Mouse (Mus musculus) limb, embryonic 14.5 days (tissue): ENCODE measurements at regions not wholly inside any gene's neighbourhood (a gene's known extent, or its start where the extent isn't known, plus 50 kb on each side); places are given as distances from the start of the nearest gene placed in this dataset.

ENCODE experiments used
- ATAC-seq: fragments of 200-750 bp; cut with Nextera tagmentation; 2 replicates; pipeline ENCODE4 v1.8.0; 2017; ENCODE audit warnings: low read depth, moderate number of reproducible peaks, moderate TSS enrichment; ENCODE audit not compliant: low FRiP score
- DNase-seq: peaks from one replicate; pipeline ENCODE4 v3.0.0-alpha.2; 2015; ENCODE audit warnings: low spot score
- H3K27ac ChIP-seq: fragments of 300-500 bp; sonication (generic); replicated peaks from 2 replicates; pipeline ENCODE4 v1.5.1; 2014; ENCODE audit warnings: low read depth, mild to moderate bottlenecking, low read length, moderate library complexity, mixed read lengths
- H3K27me3 ChIP-seq: fragments of 300-500 bp; sonication (generic); 2 replicates; pipeline ENCODE4 v1.6.1; 2014; ENCODE audit warnings: low read length, mixed read lengths; ENCODE audit not compliant: control insufficient read depth, insufficient read depth
- H3K36me3 ChIP-seq: fragments of 300-500 bp; sonication (generic); 2 replicates; pipeline ENCODE4 v1.6.1; 2014; ENCODE audit warnings: mild to moderate bottlenecking, low read length, moderate library complexity, mixed read lengths; ENCODE audit not compliant: control insufficient read depth, insufficient read depth
- H3K4me1 ChIP-seq: fragments of 300-500 bp; sonication (generic); 2 replicates; pipeline ENCODE4 v1.6.1; 2014; ENCODE audit warnings: antibody characterized with exemption, low read length, mixed read lengths; ENCODE audit not compliant: control insufficient read depth, insufficient read depth
- H3K4me2 ChIP-seq: fragments of 300-500 bp; sonication (generic); replicated peaks from 2 replicates; pipeline ENCODE4 v1.6.1; 2014; ENCODE audit warnings: low read depth, mild to moderate bottlenecking, low read length, moderate library complexity; ENCODE audit not compliant: severe bottlenecking
- H3K4me3 ChIP-seq: fragments of 300-500 bp; sonication (generic); replicated peaks from 2 replicates; pipeline ENCODE4 v1.5.1; 2014; ENCODE audit warnings: low read length
- H3K9ac ChIP-seq: fragments of 300-500 bp; sonication (generic); 2 replicates; pipeline ENCODE4 v1.6.1; 2014; ENCODE audit warnings: mild to moderate bottlenecking, low read depth, low read length, moderate library complexity; ENCODE audit not compliant: severe bottlenecking
- H3K9me3 ChIP-seq: fragments of 300-500 bp; sonication (generic); 2 replicates; pipeline ENCODE4 v1.6.1; 2016; ENCODE audit warnings: low read length; ENCODE audit not compliant: control insufficient read depth
- POLR2A ChIP-seq: fragments of 200-500 bp; IDR thresholded peaks from 2 replicates; pipeline ENCODE4 v1.8.0; 2012; ENCODE audit warnings: inconsistent platforms, mild to moderate bottlenecking, moderate library complexity, borderline replicate concordance; ENCODE audit not compliant: insufficient read depth, insufficient read length; ENCODE audit errors: extremely low read depth
- WGBS: fragments of 180-500 bp; shearing (Covaris S2); extraction: QIAGEN DNeasy Blood & Tissue Kit; methylation state at CpG from one replicate; pipeline ENCODE4 v1.1.7; 2014; 5-methylcytosine and 5-hydroxymethylcytosine counted together

- no peak for ATAC-seq
- TF ChIP-seq POLR2A, result no peak
- H3K27me3 ChIP-seq, result no peaks in the 10 kb centered on the region
- no peaks in the 10 kb centered on the region for H3K4me1 ChIP-seq
- WGBS, result 45% methylated on average over 7 of the region's 7 CpGs
- no peak for DNase-seq
- no peak overlapping the region for H3K27ac ChIP-seq
- no peak overlapping the region for H3K9ac ChIP-seq
- H3K4me3 ChIP-seq, result no peak overlapping the region
- H3K9me3 ChIP-seq, result no peaks in the 10 kb centered on the region
- no peak overlapping the region for H3K4me2 ChIP-seq
- H3K36me3 ChIP-seq, result no peaks in the 10 kb centered on the region
Measured at GRCm38 (mm10) chr1:63977956-63978355, 144.1 kb downstream of the Klf7 start.

- TF ChIP-seq POLR2A, result no peak
- Histone ChIP-seq H3K9ac (no peak overlapping the region), H3K4me3 (no peak overlapping the region), H3K4me2 (no peak overlapping the region), H3K9me3 (no peaks in the 10 kb centered on the region), H3K36me3 (no peaks in the 10 kb centered on the region), H3K27ac (no peak overlapping the region), H3K4me1 (no peaks in the 10 kb centered on the region), H3K27me3 (no peaks in the 10 kb centered on the region)
- DNase-seq, result no peak
- ATAC-seq, result no peak
- WGBS, result 46% methylated on average over 4 of the region's 4 CpGs
Measured at GRCm38 (mm10) chr1:63977302-63977888, 144.7 kb downstream of the Klf7 start.

- Histone ChIP-seq H3K9ac (no peak overlapping the region), H3K4me3 (no peak overlapping the region), H3K9me3 (no peaks in the 10 kb centered on the region), H3K27ac (no peak overlapping the region), H3K27me3 (no peaks in the 10 kb centered on the region), H3K4me2 (no peak overlapping the region), H3K36me3 (no peaks in the 10 kb centered on the region), H3K4me1 (no peaks in the 10 kb centered on the region)
- ATAC-seq, result no peak
- 59% methylated on average over 4 of the region's 4 CpGs for WGBS
- DNase-seq, result no peak
- TF ChIP-seq POLR2A, result no peak
Measured at GRCm38 (mm10) chr1:63976862-63977261, 145.2 kb downstream of the Klf7 start.

GRCm38 (mm10) chr1:63967849-63968248, 154.2 kb downstream of the Klf7 start:
- no peak overlapping the region for H3K4me2 ChIP-seq
- no peaks in the 10 kb centered on the region for H3K27me3 ChIP-seq
- WGBS, result 92% methylated on average over 11 of the region's 11 CpGs
- DNase-seq, result no peak
- no peak for TF ChIP-seq POLR2A
- H3K4me1 ChIP-seq, result no peaks in the 10 kb centered on the region
- ATAC-seq, result no peak
- H3K4me3 ChIP-seq, result no peak overlapping the region
- no peak overlapping the region for H3K27ac ChIP-seq
- H3K36me3 ChIP-seq, result no peaks in the 10 kb centered on the region
- H3K9me3 ChIP-seq, result no peaks in the 10 kb centered on the region
- no peak overlapping the region for H3K9ac ChIP-seq

- no peak overlapping the region for H3K4me2 ChIP-seq
- no peak overlapping the region for H3K4me3 ChIP-seq
- DNase-seq (no peak), ATAC-seq (no peak)
- H3K27me3 ChIP-seq, result no peaks in the 10 kb centered on the region
- H3K27ac ChIP-seq, result no peak overlapping the region
- H3K9ac ChIP-seq, result no peak overlapping the region
- no peaks in the 10 kb centered on the region for H3K4me1 ChIP-seq
- no peak for TF ChIP-seq POLR2A
- H3K36me3 ChIP-seq, result no peaks in the 10 kb centered on the region
- no peaks in the 10 kb centered on the region for H3K9me3 ChIP-seq
Measured at GRCm38 (mm10) chr1:63965446-63965845, 156.6 kb downstream of the Klf7 start.

- Histone ChIP-seq H3K9me3 (no peaks in the 10 kb centered on the region), H3K4me1 (no peaks in the 10 kb centered on the region), H3K36me3 (no peaks in the 10 kb centered on the region), H3K4me3 (no peak overlapping the region), H3K27ac (no peak overlapping the region), H3K9ac (no peak overlapping the region), H3K4me2 (no peak overlapping the region), H3K27me3 (no peaks in the 10 kb centered on the region)
- TF ChIP-seq POLR2A, result no peak
- no peak for DNase-seq
- no peak for ATAC-seq
- WGBS, result 54% methylated on average over 1 of the region's 1 CpGs
Measured at GRCm38 (mm10) chr1:63964519-63964918, 157.6 kb downstream of the Klf7 start.
